10 mouse cellular contexts compared by ENCODE assay signal in genomic region chr4:117858794-117859193, GRCm38 (mm10). TPM values are rescaled to one million over a fixed set of nuclear protein-coding genes. Genes with fewer than 3 reads are reported as not detected.
A peak's percentile ranks its signal among the peaks of the same experiment; 100 is the strongest.
DNase-seq lines count a peak whose midpoint lies in the region; ATAC-seq lines count a peak whose summit lies in the region.
"Had no signal": no experiment of that assay in that cellular context is flagged by ENCODE, and none has a peak within 500 bp of the region (broad histone marks: within the 10 kb centered on the region; RNA-seq: fewer than 3 reads in every experiment).

No protein-coding gene starts in this region.

- H3K4me3 ChIP-seq in hindbrain, embryonic 13.5 days = no peak overlapping the region
- no peak overlapping the region for H3K4me3 ChIP-seq in hindbrain, embryonic 10.5 days
- H3K4me3 ChIP-seq in limb, embryonic 13.5 days = no peak overlapping the region
- H3K4me3 ChIP-seq: embryonic facial prominence, embryonic 12.5 days; megakaryocyte, embryonic 14.5 days had no signal

- 53% methylated on average over 3 of the region's 3 CpGs for WGBS in hindbrain, embryonic 13.5 days
- WGBS in hindbrain, embryonic 10.5 days = 68% methylated on average over 3 of the region's 3 CpGs
- 62% methylated on average over 3 of the region's 3 CpGs for WGBS in limb, embryonic 13.5 days

- 0 out of 2 replicates have a peak overlapping the region, but pooled peaks have one; percentile 5 for H3K27ac ChIP-seq in hindbrain, embryonic 13.5 days
- H3K27ac ChIP-seq in hindbrain, embryonic 10.5 days = no peak overlapping the region
- no peak overlapping the region for H3K27ac ChIP-seq in limb, embryonic 13.5 days
- H3K27ac ChIP-seq: embryonic facial prominence, embryonic 12.5 days had no signal

- peaks cover 36% of the 10 kb centered on the region for H3K4me1 ChIP-seq in hindbrain, embryonic 13.5 days (replicated peaks)
- peaks cover 32% of the 10 kb centered on the region for H3K4me1 ChIP-seq in hindbrain, embryonic 10.5 days (replicated peaks)
- peaks cover 10% of the 10 kb centered on the region for H3K4me1 ChIP-seq in limb, embryonic 13.5 days

- ATAC-seq in hindbrain, embryonic 13.5 days (ENCODE audit: low FRiP score) = no peak
- ATAC-seq in limb, embryonic 13.5 days (ENCODE audit: low FRiP score, low read depth) = 0 out of 2 replicates have a peak, but pooled peaks have one; percentile 37
- no peak for ATAC-seq in monocyte, adult 5-6 weeks (replicated peaks; ENCODE audit: insufficient number of reproducible peaks, low FRiP score, low TSS enrichment, poor library complexity, severe bottlenecking)

- no peaks in the 10 kb centered on the region for H3K9me3 ChIP-seq in hindbrain, embryonic 13.5 days
- H3K9me3 ChIP-seq in hindbrain, embryonic 10.5 days = no peaks in the 10 kb centered on the region
- H3K9me3 ChIP-seq in limb, embryonic 13.5 days = no peaks in the 10 kb centered on the region
- H3K9me3 ChIP-seq: embryonic facial prominence, embryonic 12.5 days; megakaryocyte, embryonic 14.5 days had no signal

- no peak overlapping the region for H3K9ac ChIP-seq in hindbrain, embryonic 13.5 days
- H3K9ac ChIP-seq in limb, embryonic 13.5 days = no peak overlapping the region
- H3K9ac ChIP-seq: embryonic facial prominence, embryonic 12.5 days had no signal

- peaks cover 4% of the 10 kb centered on the region; the same call in 1 of the 2 replicates for H3K36me3 ChIP-seq in hindbrain, embryonic 13.5 days
- peaks cover 4% of the 10 kb centered on the region; the same call in 1 of the 2 replicates for H3K36me3 ChIP-seq in hindbrain, embryonic 10.5 days
- peaks cover 33% of the 10 kb centered on the region for H3K36me3 ChIP-seq in limb, embryonic 13.5 days

- H3K4me2 ChIP-seq in hindbrain, embryonic 13.5 days = no peak overlapping the region
- H3K4me2 ChIP-seq in limb, embryonic 13.5 days (replicated peaks) = no peak overlapping the region
- H3K4me2 ChIP-seq: embryonic facial prominence, embryonic 12.5 days had no signal

- DNase-seq in hindbrain, embryonic 10.5 days (ENCODE audit: low spot score) = no peak
- DNase-seq in MN1 (ENCODE audit: low spot score) = peak; percentile 16
- DNase-seq in cerebellum, adult 9-10 months = peak; percentile 55
- DNase-seq in induced T-regulatory cell, adult 2 months (ENCODE audit: low read depth) = peak; percentile 24
- DNase-seq in retina, postnatal 1 day = peak; percentile 73

- H3K27me3 ChIP-seq in hindbrain, embryonic 13.5 days = 0 out of 2 replicates have a peak, but pooled peaks cover under 1% of the 10 kb centered on the region
- 0 out of 2 replicates have a peak, but pooled peaks cover 3% of the 10 kb centered on the region for H3K27me3 ChIP-seq in hindbrain, embryonic 10.5 days (ENCODE audit: insufficient read depth, poor library complexity, severe bottlenecking)
- H3K27me3 ChIP-seq in limb, embryonic 13.5 days = no peaks in the 10 kb centered on the region
- H3K27me3 ChIP-seq: embryonic facial prominence, embryonic 12.5 days had no signal

RNA-seq across cellular contexts. Expression of gene Ccdc24, which starts 13.6 kb away (rescaled TPM):
- polyA plus RNA-seq in hindbrain, embryonic 13.5 days (2015; fragmentation: Nextera tagmentation; extraction: Ambion mirVana) = 1.6 and 2.8 TPM in 2 replicates
- polyA plus RNA-seq in hindbrain, embryonic 10.5 days (2016; fragmentation: Nextera tagmentation; extraction: Ambion mirVana) = 2.0 and 2.4 TPM in 2 replicates
- 1.3 and 1.7 TPM in 2 replicates for polyA plus RNA-seq in limb, embryonic 13.5 days (2015; fragmentation: Nextera tagmentation; extraction: Ambion mirVana)
- not detected in 3 replicates for total RNA-seq in monocyte, adult 5-6 weeks (2017)

RNA-seq across cellular contexts. Expression of gene Slc6a9, which starts 24.5 kb away (rescaled TPM):
- 22.8 and 27.7 TPM in 2 replicates for polyA plus RNA-seq in hindbrain, embryonic 13.5 days (2015; fragmentation: Nextera tagmentation; extraction: Ambion mirVana)
- polyA plus RNA-seq in hindbrain, embryonic 10.5 days (2016; fragmentation: Nextera tagmentation; extraction: Ambion mirVana) = 7.2 and 7.3 TPM in 2 replicates
- 15.6 and 17.2 TPM in 2 replicates for polyA plus RNA-seq in limb, embryonic 13.5 days (2015; fragmentation: Nextera tagmentation; extraction: Ambion mirVana)
- total RNA-seq in monocyte, adult 5-6 weeks (2017) = 1.8 to 2.8 TPM in 2 of 3 replicates, not detected in the other

RNA-seq across cellular contexts. Expression of gene B4galt2, which starts 24.5 kb away (rescaled TPM):
- polyA plus RNA-seq in hindbrain, embryonic 13.5 days (2015; fragmentation: Nextera tagmentation; extraction: Ambion mirVana) = 45.2 and 45.4 TPM in 2 replicates
- polyA plus RNA-seq in hindbrain, embryonic 10.5 days (2016; fragmentation: Nextera tagmentation; extraction: Ambion mirVana) = 22.7 and 31.7 TPM in 2 replicates
- 32.8 and 35.1 TPM in 2 replicates for polyA plus RNA-seq in limb, embryonic 13.5 days (2015; fragmentation: Nextera tagmentation; extraction: Ambion mirVana)
- total RNA-seq in monocyte, adult 5-6 weeks (2017) = not detected in 3 replicates

RNA-seq across cellular contexts. Expression of gene Atp6v0b, which starts 28.3 kb away (rescaled TPM):
- polyA plus RNA-seq in hindbrain, embryonic 13.5 days (2015; fragmentation: Nextera tagmentation; extraction: Ambion mirVana) = 485 and 492 TPM in 2 replicates
- 208 and 263 TPM in 2 replicates for polyA plus RNA-seq in hindbrain, embryonic 10.5 days (2016; fragmentation: Nextera tagmentation; extraction: Ambion mirVana)
- 176 and 184 TPM in 2 replicates for polyA plus RNA-seq in limb, embryonic 13.5 days (2015; fragmentation: Nextera tagmentation; extraction: Ambion mirVana)
- 121 to 188 TPM (median 178 TPM) in 3 replicates for total RNA-seq in monocyte, adult 5-6 weeks (2017)

RNA-seq across cellular contexts. Expression of gene Dph2, which starts 33.0 kb away (rescaled TPM):
- 24.0 and 24.8 TPM in 2 replicates for polyA plus RNA-seq in hindbrain, embryonic 13.5 days (2015; fragmentation: Nextera tagmentation; extraction: Ambion mirVana)
- 27.1 and 27.5 TPM in 2 replicates for polyA plus RNA-seq in hindbrain, embryonic 10.5 days (2016; fragmentation: Nextera tagmentation; extraction: Ambion mirVana)
- polyA plus RNA-seq in limb, embryonic 13.5 days (2015; fragmentation: Nextera tagmentation; extraction: Ambion mirVana) = 16.8 and 18.4 TPM in 2 replicates
- 2.1 to 15.0 TPM (median 4.2 TPM) in 3 replicates for total RNA-seq in monocyte, adult 5-6 weeks (2017)
